Mouse (Mus musculus): ENCODE measurements around the gene Kcnh4. TPM values are rescaled to one million over a fixed set of nuclear protein-coding genes. Genes with fewer than 3 reads are reported as not detected.

Kcnh4 gene
- total RNA-seq, 2 experiments from 2014 or later = not detected

GRCm38 (mm10) chr11:100737105-100737733, 22.5 kb downstream of the Kcnh4 start:
- intact Hi-C loops (cut with DNase I) = loop anchor here (2.0 kb wide), 1 partner anchor 20 kb away; no protein-coding TSS in a partner anchor
- DNase-seq (ENCODE audit: low spot score) = no peak

- intact Hi-C loops (cut with DNase I) = loop anchor here (2.0 kb wide), 1 partner anchor 20 kb away; no protein-coding TSS in a partner anchor
- no peak for DNase-seq (ENCODE audit: low spot score)
These were observed 23.0 kb downstream of the Kcnh4 start for GRCm38 (mm10) chr11:100736746-100737080.

- intact Hi-C loops (cut with DNase I) = loop anchor here (2.0 kb wide), 1 partner anchor 19 kb away; no protein-coding TSS in a partner anchor
- no peak for DNase-seq (ENCODE audit: low spot score)
These were observed 23.6 kb downstream of the Kcnh4 start for GRCm38 (mm10) chr11:100735954-100736745.

GRCm38 (mm10) chr11:100735134-100735865, 24.4 kb downstream of the Kcnh4 start:
- no peak for DNase-seq (ENCODE audit: low spot score)
- intact Hi-C loops (cut with DNase I) = no loop called here

GRCm38 (mm10) chr11:100730477-100731205, 29.1 kb downstream of the Kcnh4 start:
- intact Hi-C loops (cut with DNase I) = no loop called here
- no peak for DNase-seq (ENCODE audit: low spot score)

- no peak for DNase-seq (ENCODE audit: low spot score)
- intact Hi-C loops (cut with DNase I) = no loop called here
These were observed 29.8 kb downstream of the Kcnh4 start for GRCm38 (mm10) chr11:100729976-100730375.

GRCm38 (mm10) chr11:100728601-100729000, 31.1 kb downstream of the Kcnh4 start:
- intact Hi-C loops (cut with DNase I) = no loop called here
- no peak for DNase-seq (ENCODE audit: low spot score)

GRCm38 (mm10) chr11:100727201-100727600, 32.5 kb downstream of the Kcnh4 start:
- DNase-seq (ENCODE audit: low spot score) = no peak
- intact Hi-C loops (cut with DNase I) = no loop called here

GRCm38 (mm10) chr11:100724919-100725512, 34.7 kb downstream of the Kcnh4 start:
- intact Hi-C loops (cut with DNase I) = no loop called here
- DNase-seq (ENCODE audit: low spot score) = no peak

- intact Hi-C loops (cut with DNase I) = no loop called here
- DNase-seq (ENCODE audit: low spot score) = no peak
These were observed 37.2 kb downstream of the Kcnh4 start for GRCm38 (mm10) chr11:100722493-100723028.

- DNase-seq (ENCODE audit: low spot score) = no peak
- intact Hi-C loops (cut with DNase I) = no loop called here
These were observed 37.8 kb downstream of the Kcnh4 start for GRCm38 (mm10) chr11:100721776-100722492.

GRCm38 (mm10) chr11:100721254-100721653, 38.5 kb downstream of the Kcnh4 start:
- intact Hi-C loops (cut with DNase I) = no loop called here
- no peak for DNase-seq (ENCODE audit: low spot score)

- intact Hi-C loops (cut with DNase I) = no loop called here
These were observed 39.4 kb downstream of the Kcnh4 start for GRCm38 (mm10) chr11:100720345-100720744.

GRCm38 (mm10) chr11:100719893-100720292, 39.8 kb downstream of the Kcnh4 start:
- intact Hi-C loops (cut with DNase I) = loop anchor here (10.0 kb wide), 1 partner anchor 345 kb away; no protein-coding TSS in a partner anchor

More at GRCm38 (mm10) chr11:100720345-100720744, 39.4 kb downstream of the Kcnh4 start:
- DNase-seq (ENCODE audit: low spot score) = no peak

GRCm38 (mm10) chr11:100719312-100719711, 40.4 kb downstream of the Kcnh4 start:
- intact Hi-C loops (cut with DNase I) = loop anchor here (10.0 kb wide), 1 partner anchor 345 kb away; no protein-coding TSS in a partner anchor
- DNase-seq (ENCODE audit: low spot score) = no peak

More at GRCm38 (mm10) chr11:100719893-100720292, 39.8 kb downstream of the Kcnh4 start:
- DNase-seq (ENCODE audit: low spot score) = no peak

- intact Hi-C loops (cut with DNase I) = loop anchor here (10.0 kb wide), 1 partner anchor 346 kb away; no protein-coding TSS in a partner anchor
- DNase-seq (ENCODE audit: low spot score) = no peak
These were observed 40.9 kb downstream of the Kcnh4 start for GRCm38 (mm10) chr11:100718866-100719265.

GRCm38 (mm10) chr11:100718462-100718861, 41.3 kb downstream of the Kcnh4 start:
- no peak for DNase-seq (ENCODE audit: low spot score)
- intact Hi-C loops (cut with DNase I) = loop anchor here (10.0 kb wide), 1 partner anchor 346 kb away; no protein-coding TSS in a partner anchor

GRCm38 (mm10) chr11:100716649-100717048, 43.1 kb downstream of the Kcnh4 start:
- DNase-seq (ENCODE audit: low spot score) = no peak
- intact Hi-C loops (cut with DNase I) = loop anchor here (2.0 to 10.0 kb wide), 2 partner anchors 20 to 348 kb away; no protein-coding TSS in a partner anchor
